ENCODE assay signal across 8 mouse cellular contexts in the genomic region with DNA sequence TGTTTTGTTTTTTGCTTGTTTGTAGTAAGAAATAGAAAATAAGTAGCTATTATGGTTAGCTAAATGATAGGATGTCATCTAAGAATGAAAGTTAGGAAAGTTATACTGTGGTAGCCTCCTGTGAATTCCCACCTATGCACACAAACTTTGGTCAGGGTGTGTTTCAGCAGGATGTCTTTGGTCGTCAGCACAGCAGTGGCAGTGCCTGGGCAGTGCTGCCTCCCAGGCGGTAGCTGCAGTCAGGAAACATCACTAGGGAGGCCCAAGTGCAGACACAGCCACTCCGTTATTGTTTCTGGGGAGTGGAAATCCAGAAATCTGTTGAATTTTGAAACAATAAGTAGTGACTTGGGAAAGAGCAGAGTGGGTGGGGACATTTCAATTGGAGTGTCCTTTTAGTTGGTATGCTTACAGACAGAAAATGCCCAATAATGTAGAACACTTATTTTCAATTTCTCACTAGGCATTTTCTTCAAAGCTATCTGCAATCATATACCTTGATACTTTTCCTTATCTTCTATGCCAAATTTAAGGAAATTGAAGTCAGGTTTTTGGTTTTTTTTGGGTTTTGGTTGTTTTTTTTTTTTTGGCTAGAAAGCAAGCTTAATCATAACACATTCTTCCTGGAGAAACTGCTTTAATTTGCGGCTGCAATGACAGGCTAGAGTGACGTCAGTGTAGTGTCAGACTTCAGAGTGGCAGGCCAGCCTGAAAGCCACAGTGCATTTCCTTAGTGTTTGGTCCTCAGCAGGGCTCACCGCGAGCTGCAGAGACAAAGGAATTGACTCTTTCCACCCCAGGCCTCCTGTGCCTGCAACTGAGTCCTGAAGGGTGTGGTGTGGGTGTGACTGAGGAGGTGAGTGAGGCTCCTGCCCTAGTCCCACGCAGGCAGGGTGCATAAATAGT.
DNase-seq lines count a peak whose midpoint lies in the region; ATAC-seq and TF ChIP-seq lines count a peak whose summit lies in the region.

No protein-coding gene starts in this region.

- ATAC-seq in hindbrain, embryonic 16.5 days = 0 out of 2 replicates have a peak, but pooled peaks have one; percentile 12
- peak; percentile 65; the same call in 1 of the 2 replicates for ATAC-seq in stomach, embryonic 15.5 days (ENCODE audit: insufficient read depth, low FRiP score, low read depth)
- no peak for ATAC-seq in erythroid progenitor cell, adult 5-6 weeks (replicated peaks; ENCODE audit: low FRiP score, poor library complexity, severe bottlenecking)

- TF ChIP-seq CTCF in embryonic fibroblast, embryonic 13.5 days (IDR thresholded peaks at IDR 0.05; ENCODE audit: borderline replicate concordance, insufficient read depth, low read length) = no peak

- TF ChIP-seq POLR2A in embryonic fibroblast, embryonic 13.5 days (IDR thresholded peaks at IDR 0.05; ENCODE audit: low read depth, low read length) = 0 out of 2 replicates have a peak, but pooled peaks have one; percentile 28

- H3K4me3 ChIP-seq in embryonic fibroblast, embryonic 13.5 days (ENCODE audit: insufficient read depth, low read length) = no peak overlapping the region
- no peak overlapping the region for H3K4me3 ChIP-seq in hindbrain, embryonic 16.5 days (ENCODE audit: low read length)
- H3K4me3 ChIP-seq in stomach, embryonic 15.5 days (replicated peaks) = no peak overlapping the region

- no peaks in the 10 kb centered on the region for H3K27me3 ChIP-seq in hindbrain, embryonic 16.5 days (replicated peaks; ENCODE audit: control insufficient read depth, insufficient read depth, low read length)
- H3K27me3 ChIP-seq in stomach, embryonic 15.5 days (replicated peaks) = no peaks in the 10 kb centered on the region

- WGBS in hindbrain, embryonic 16.5 days = 17% methylated on average over 8 of the region's 8 CpGs
- 19% methylated on average over 8 of the region's 8 CpGs for WGBS in stomach, embryonic 15.5 days

- no peaks in the 10 kb centered on the region for H3K9me3 ChIP-seq in hindbrain, embryonic 16.5 days (ENCODE audit: control insufficient read depth, low read length)
- H3K9me3 ChIP-seq in stomach, embryonic 15.5 days = no peaks in the 10 kb centered on the region

- H3K4me2 ChIP-seq in hindbrain, embryonic 16.5 days (ENCODE audit: low read length) = no peak overlapping the region
- H3K4me2 ChIP-seq in stomach, embryonic 15.5 days = no peak overlapping the region

- DNase-seq in 3134 (ENCODE audit: extremely low read depth, insufficient read length, low spot score) = peak; percentile 68
- DNase-seq in CD8-positive naive resting alpha-beta T cell, adult 2 months (ENCODE audit: low read depth in 2 of 2, low spot score in 2 of 2) = peak; percentile 71 to 75
- DNase-seq in lung, postnatal 10 days = peak; percentile 44
- DNase-seq in gastrocnemius, postnatal 36 days = no peak

- H3K4me1 ChIP-seq in embryonic fibroblast, embryonic 13.5 days (ENCODE audit: control insufficient read depth, insufficient read depth, low read length) = peaks cover 12% of the 10 kb centered on the region
- peaks cover 13% of the 10 kb centered on the region for H3K4me1 ChIP-seq in hindbrain, embryonic 16.5 days (ENCODE audit: control insufficient read depth, insufficient read depth, low read depth, low read length)
- H3K4me1 ChIP-seq in stomach, embryonic 15.5 days = peaks cover 14% of the 10 kb centered on the region

- peak overlapping the region; percentile 77 for H3K27ac ChIP-seq in embryonic fibroblast, embryonic 13.5 days (ENCODE audit: insufficient read depth, low read length)
- H3K27ac ChIP-seq in hindbrain, embryonic 16.5 days (ENCODE audit: low read depth, low read length) = no peak overlapping the region
- H3K27ac ChIP-seq in stomach, embryonic 15.5 days = peak overlapping the region; percentile 36; the same call in 1 of the 2 replicates

- H3K9ac ChIP-seq in hindbrain, embryonic 16.5 days (ENCODE audit: low read depth, low read length) = no peak overlapping the region
- no peak overlapping the region for H3K9ac ChIP-seq in stomach, embryonic 15.5 days

- no peaks in the 10 kb centered on the region for H3K36me3 ChIP-seq in hindbrain, embryonic 16.5 days (ENCODE audit: control insufficient read depth, insufficient read depth, low read length)
- H3K36me3 ChIP-seq in stomach, embryonic 15.5 days = no peaks in the 10 kb centered on the region

- intact Hi-C loops in gastrocnemius, postnatal 36 days (cut with DNase I) = no loop called here

Comparison
In these comparisons a context has a peak if more than half of its experiments do, and no peak if none do; other contexts are left out.
1. DNase-seq: peak in 3134 (single experiment), CD8-positive naive resting alpha-beta T cell, adult 2 months (2 of 2) and lung, postnatal 10 days (single experiment); none in gastrocnemius, postnatal 36 days (0 of 2).